16 mouse cellular contexts compared by ENCODE assay signal in genomic region chr9:122051716-122052115, GRCm38 (mm10). TPM values are rescaled to one million over a fixed set of nuclear protein-coding genes. Genes with fewer than 3 reads are reported as not detected.
DNase-seq lines count a peak whose midpoint lies in the region; ATAC-seq lines count a peak whose summit lies in the region.
"Had no signal": no experiment of that assay in that cellular context is flagged by ENCODE, and none has a peak within 500 bp of the region (broad histone marks: within the 10 kb centered on the region; RNA-seq: fewer than 3 reads in every experiment).

No protein-coding gene starts in this region.

- H3K4me2 ChIP-seq in hindbrain, embryonic 16.5 days (ENCODE audit: low read length) = no peak overlapping the region
- H3K4me2 ChIP-seq: heart, embryonic 13.5 days; intestine, embryonic 15.5 days; kidney, embryonic 15.5 days; liver, embryonic 12.5 days; lung, embryonic 14.5 days; midbrain, embryonic 15.5 days had no signal

- peak overlapping the region; percentile 77 for H3K27ac ChIP-seq in hindbrain, embryonic 10.5 days
- H3K27ac ChIP-seq in hindbrain, embryonic 16.5 days (ENCODE audit: low read depth, low read length) = no peak overlapping the region
- H3K27ac ChIP-seq: intestine, embryonic 15.5 days; liver, embryonic 12.5 days; midbrain, embryonic 15.5 days had no signal

- no peak overlapping the region for H3K4me3 ChIP-seq in hindbrain, embryonic 10.5 days
- H3K4me3 ChIP-seq in hindbrain, embryonic 16.5 days (ENCODE audit: low read length) = no peak overlapping the region
- H3K4me3 ChIP-seq: heart, embryonic 13.5 days; intestine, embryonic 15.5 days; kidney, embryonic 15.5 days; liver, embryonic 12.5 days; midbrain, embryonic 15.5 days had no signal

- no peaks in the 10 kb centered on the region for H3K36me3 ChIP-seq in hindbrain, embryonic 10.5 days
- H3K36me3 ChIP-seq in hindbrain, embryonic 16.5 days (ENCODE audit: control insufficient read depth, insufficient read depth, low read length) = no peaks in the 10 kb centered on the region
- H3K36me3 ChIP-seq: heart, embryonic 13.5 days; intestine, embryonic 15.5 days; kidney, embryonic 15.5 days; liver, embryonic 12.5 days; midbrain, embryonic 15.5 days had no signal

- no peaks in the 10 kb centered on the region for H3K9me3 ChIP-seq in hindbrain, embryonic 10.5 days
- H3K9me3 ChIP-seq in hindbrain, embryonic 16.5 days (ENCODE audit: control insufficient read depth, low read length) = no peaks in the 10 kb centered on the region
- H3K9me3 ChIP-seq: heart, embryonic 13.5 days; intestine, embryonic 15.5 days; kidney, embryonic 15.5 days; liver, embryonic 12.5 days; midbrain, embryonic 15.5 days had no signal

- ATAC-seq in hindbrain, embryonic 16.5 days = no peak
- ATAC-seq in activated CD4-positive, CD25-positive, alpha-beta regulatory T cell, adult 4 months = no peak
- ATAC-seq: forebrain, embryonic 14.5 days; intestine, embryonic 15.5 days; liver, embryonic 12.5 days; midbrain, embryonic 15.5 days had no signal

- DNase-seq in hindbrain, embryonic 10.5 days (ENCODE audit: low spot score) = no peak
- DNase-seq in brain, adult 2 months (ENCODE audit: low read depth, low spot score) = peak; percentile 87
- peak; percentile 83 for DNase-seq in cerebellum, adult 11-12 months
- DNase-seq in cerebellum, postnatal 36 days = peak; percentile 63 to 67
- DNase-seq in layer of hippocampus, adult 9-11 months = no peak
- DNase-seq: adrenal gland, postnatal 25 days; lung, embryonic 14.5 days; right cerebral cortex, postnatal 25 days had no signal

- 46% methylated on average over 7 of the region's 7 CpGs for WGBS in hindbrain, embryonic 10.5 days
- 40% methylated on average over 7 of the region's 7 CpGs for WGBS in hindbrain, embryonic 16.5 days

- H3K4me1 ChIP-seq in hindbrain, embryonic 10.5 days (replicated peaks) = peaks cover 23% of the 10 kb centered on the region
- no peaks in the 10 kb centered on the region for H3K4me1 ChIP-seq in hindbrain, embryonic 16.5 days (ENCODE audit: control insufficient read depth, insufficient read depth, low read depth, low read length)

- H3K9ac ChIP-seq in hindbrain, embryonic 16.5 days (ENCODE audit: low read depth, low read length) = no peak overlapping the region
- H3K9ac ChIP-seq: heart, embryonic 13.5 days; intestine, embryonic 15.5 days; kidney, embryonic 15.5 days; liver, embryonic 12.5 days; lung, embryonic 14.5 days; midbrain, embryonic 15.5 days had no signal

- no peaks in the 10 kb centered on the region for H3K27me3 ChIP-seq in hindbrain, embryonic 10.5 days (ENCODE audit: insufficient read depth, poor library complexity, severe bottlenecking)
- no peaks in the 10 kb centered on the region for H3K27me3 ChIP-seq in hindbrain, embryonic 16.5 days (replicated peaks; ENCODE audit: control insufficient read depth, insufficient read depth, low read length)
- H3K27me3 ChIP-seq: intestine, embryonic 15.5 days; kidney, embryonic 15.5 days; liver, embryonic 12.5 days; midbrain, embryonic 15.5 days had no signal

RNA-seq across cellular contexts. Expression of gene Pomgnt2, which starts 54.8 kb away (rescaled TPM):
- 14.7 and 16.3 TPM in 2 replicates for polyA plus RNA-seq in hindbrain, embryonic 10.5 days (2016; fragmentation: Nextera tagmentation; extraction: Ambion mirVana)
- polyA plus RNA-seq in hindbrain, embryonic 16.5 days (2015; fragmentation: Nextera tagmentation; extraction: Ambion mirVana) = 41.7 and 43.5 TPM in 2 replicates
- not detected for polyA plus RNA-seq in activated CD4-positive, CD25-positive, alpha-beta regulatory T cell, adult 4 months (2017; shearing (Covaris generic))

Comparison
In these comparisons a context has a peak if more than half of its experiments do, and no peak if none do; other contexts are left out.
1. DNase-seq: peak in brain, adult 2 months (single experiment), cerebellum, adult 11-12 months (single experiment) and cerebellum, postnatal 36 days (2 of 2); none in hindbrain, embryonic 10.5 days (single experiment) and layer of hippocampus, adult 9-11 months (single experiment).
2. RNA of gene Pomgnt2, which starts 54.8 kb away (polyA plus RNA-seq): 41.7 to 43.5 TPM in hindbrain, embryonic 16.5 days and 14.7 to 16.3 TPM in hindbrain, embryonic 10.5 days; not detected in activated CD4-positive, CD25-positive, alpha-beta regulatory T cell, adult 4 months; every median in the first group is over 10 times any median in the second.